Mouse (Mus musculus) heart, postnatal 36 days (tissue): ENCODE data around the gene Btnl6. TPM values are rescaled to one million over a fixed set of nuclear protein-coding genes. Genes with fewer than 3 reads are reported as not detected.
"Not testable (repeated sequence)": the region's sequence is repeated elsewhere in the genome, so short reads cannot be mapped to it uniquely, and the experiment has no call there.

Experiments
- DNase-seq, 2 experiments: peaks; one replicate each; pipeline ENCODE4 v3.0.0; 2021 to 2022
- intact Hi-C: fragments of 180-260 bp; cut with DNase I; formaldehyde crosslinking; loops from one replicate; pipeline ENCODE4 v1.15.1; 2025
- total RNA-seq, 2 experiments: library from RNA; stranded (reverse); gene quantifications; 2 replicates each; pipeline ENCODE4 v1.2.3; 2021

Btnl6 gene
- total RNA-seq, 2 experiments from 2014 or later: not detected

DNA sequence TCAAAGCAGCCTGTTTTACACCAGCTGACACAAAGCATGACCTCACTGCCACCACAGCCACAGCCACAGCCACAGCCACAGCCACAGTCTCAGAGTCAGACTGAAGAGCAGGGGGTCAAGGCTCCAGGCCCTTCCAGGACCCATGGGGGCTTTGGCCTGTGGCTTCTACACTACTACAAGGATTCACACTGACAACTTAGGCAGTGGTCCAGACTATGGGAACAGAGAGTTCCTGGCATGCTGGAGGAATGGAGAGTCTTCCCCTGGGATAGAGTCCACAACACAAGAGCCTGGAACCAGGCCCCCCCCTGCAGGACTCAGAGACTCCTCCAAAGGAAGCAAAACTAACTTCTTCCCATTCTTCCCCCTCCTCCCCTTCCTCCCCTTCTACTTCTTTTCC, 9.6 kb downstream of the Btnl6 start:
- intact Hi-C loops: no loop called here
- DNase-seq: no peak

DNA sequence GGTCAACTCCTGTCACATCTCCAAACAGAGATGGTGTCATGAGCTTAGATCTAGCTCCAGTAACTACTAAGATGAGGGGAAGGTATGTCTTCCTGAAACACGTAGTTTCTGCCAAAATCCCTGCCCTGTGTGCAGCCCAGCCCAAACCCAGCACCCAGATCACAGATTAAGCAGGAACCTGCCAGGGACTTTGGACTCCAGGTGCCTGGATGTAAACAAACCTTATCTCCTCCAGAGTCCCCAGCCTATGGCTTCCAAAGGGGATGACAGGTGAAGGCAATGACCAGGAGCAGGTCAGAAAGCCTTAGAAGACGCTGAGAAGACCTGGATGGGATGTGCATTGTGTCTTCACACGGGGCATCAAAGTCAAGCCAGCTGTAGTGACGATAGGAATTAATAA, 19.4 kb downstream of the Btnl6 start:
- intact Hi-C loops, DNase-seq: not testable (repeated sequence)

DNA sequence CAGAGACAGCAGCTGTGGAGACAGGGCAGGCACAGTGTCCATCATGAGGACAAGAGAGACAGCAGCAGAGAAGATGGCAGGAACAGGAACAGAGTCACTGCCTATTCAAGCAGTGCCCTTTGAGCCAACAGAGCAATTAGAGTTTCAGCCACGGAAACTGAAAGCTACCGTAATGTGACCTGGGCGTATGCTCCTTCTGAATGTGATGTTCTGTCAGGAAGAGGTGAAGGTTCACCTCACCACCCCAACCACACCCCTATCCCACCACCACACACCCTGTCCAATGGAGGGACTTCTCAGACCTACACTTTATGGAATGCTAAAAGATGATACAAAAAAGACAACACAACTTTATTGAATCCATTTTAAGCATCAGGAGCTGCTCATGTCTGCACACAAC, 19.8 kb downstream of the Btnl6 start:
- DNase-seq, intact Hi-C loops: not testable (repeated sequence)

DNA sequence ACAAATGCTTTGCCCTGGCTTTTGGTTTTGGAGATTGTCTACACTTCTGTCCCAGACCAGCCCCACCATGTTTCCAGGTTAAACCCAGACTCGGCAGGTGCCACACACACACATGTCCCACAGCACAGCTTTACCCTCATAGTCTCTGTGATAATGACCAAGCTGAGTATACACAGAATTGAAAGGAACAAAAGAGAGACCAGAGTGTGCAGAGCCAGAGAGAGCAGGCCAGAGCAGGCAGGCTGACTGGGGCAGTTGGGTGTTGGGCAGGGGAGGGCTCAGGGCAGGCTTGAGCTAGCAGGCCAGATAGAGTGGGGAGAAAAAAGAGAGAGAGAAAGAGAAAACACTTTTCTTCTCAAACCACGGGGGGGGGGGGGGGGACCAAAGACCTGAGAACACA, 20.6 kb downstream of the Btnl6 start:
- no peak for DNase-seq
- intact Hi-C loops: no loop called here

DNA sequence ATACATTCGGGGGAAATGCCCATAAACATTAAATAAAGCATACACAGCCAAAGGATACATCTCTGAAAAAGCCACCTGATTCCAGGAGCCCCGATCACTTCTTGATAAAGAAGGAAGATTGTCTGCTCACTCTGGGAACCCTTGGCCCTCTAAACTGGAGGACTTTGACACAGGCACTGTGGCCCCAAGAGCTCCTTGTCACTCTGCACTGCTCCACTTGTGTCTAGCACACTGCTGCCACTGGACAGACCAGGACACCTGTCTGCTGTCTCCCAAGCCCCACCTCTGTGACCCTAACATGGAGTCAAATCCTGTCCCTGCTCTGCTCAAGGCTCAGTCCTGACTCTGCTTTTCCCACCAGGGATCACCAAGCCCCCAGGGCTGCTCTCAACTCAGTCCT, 22.0 kb downstream of the Btnl6 start:
- intact Hi-C loops, DNase-seq: not testable (repeated sequence)

DNA sequence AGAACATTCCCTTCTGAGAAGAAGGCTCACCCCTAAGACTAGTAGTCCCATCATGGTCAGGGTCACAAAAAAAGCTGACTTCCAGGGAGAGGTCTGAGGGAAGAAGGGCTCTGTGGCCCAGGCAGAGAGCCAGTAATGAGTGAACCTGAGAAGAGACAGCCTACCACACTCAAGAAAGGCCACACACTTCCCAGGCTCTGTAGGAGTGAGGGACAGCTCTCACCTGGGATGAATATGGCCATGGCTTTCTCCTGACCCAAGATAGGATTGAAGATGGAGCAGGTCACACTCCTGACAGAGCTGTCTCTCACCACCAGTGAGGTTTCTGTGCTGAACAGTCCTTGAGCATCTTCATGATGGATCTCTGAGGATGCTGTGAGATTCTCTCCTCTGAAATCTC, 24.4 kb downstream of the Btnl6 start:
- intact Hi-C loops: no loop called here

DNA sequence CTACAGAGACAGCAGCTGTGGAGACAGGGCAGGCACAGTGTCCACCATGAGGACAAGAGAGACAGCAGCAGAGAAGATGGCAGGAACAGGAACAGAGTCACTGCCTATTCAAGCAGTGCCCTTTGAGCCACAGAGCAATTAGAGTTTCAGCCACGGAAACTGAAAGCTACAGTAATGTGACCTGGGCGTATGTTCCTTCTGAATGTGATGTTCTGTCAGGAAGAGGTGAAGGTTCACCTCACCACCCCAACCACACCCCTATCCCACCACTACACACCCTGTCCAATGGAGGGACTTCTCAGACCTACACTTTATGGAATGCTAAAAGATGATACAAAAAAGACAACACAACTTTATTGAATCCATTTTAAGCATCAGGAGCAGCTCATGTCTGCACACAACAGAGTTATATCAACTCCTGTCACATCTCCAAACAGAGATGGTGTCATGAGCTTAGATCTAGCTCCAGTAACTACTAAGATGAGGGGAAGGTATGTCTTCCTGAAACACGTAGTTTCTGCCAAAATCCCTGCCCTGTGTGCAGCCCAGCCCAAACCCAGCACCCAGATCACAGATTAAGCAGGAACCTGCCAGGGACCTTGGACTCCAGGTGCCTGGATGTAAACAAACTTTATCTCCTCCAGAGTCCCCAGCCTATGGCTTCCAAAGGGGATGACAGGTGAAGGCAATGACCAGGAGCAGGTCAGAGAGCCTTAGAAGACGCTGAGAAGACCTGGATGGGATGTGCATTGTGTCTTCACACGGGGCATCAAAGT, 39.7 kb downstream of the Btnl6 start, which contains the start of gene Btnl4:
Gene Btnl4 (minus strand): TSS at position 81 of the 776 bp plus-strand sequence.
- intact Hi-C loops: not testable (repeated sequence)

More for the DNA sequence above, 24.4 kb downstream of the Btnl6 start:
- DNase-seq: no peak

DNA sequence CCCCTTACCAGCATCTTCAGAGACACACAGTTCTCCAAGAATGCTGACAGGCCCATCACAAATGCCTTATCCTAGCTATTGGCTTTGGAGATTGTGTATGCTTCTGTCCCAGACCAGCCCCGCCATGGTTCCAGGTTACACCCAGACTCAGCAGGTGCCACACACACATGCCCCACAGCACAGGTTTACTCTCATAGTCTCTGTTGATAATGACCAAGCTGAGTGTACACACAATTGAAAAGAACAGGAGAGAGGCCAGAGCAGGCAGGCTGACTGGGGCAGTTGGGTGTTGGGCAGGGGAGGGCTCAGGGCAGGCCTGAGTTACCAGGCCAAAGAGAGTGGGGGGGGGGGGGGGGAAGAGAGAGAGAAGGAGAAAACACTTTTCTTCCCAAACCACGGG, 40.7 kb downstream of the Btnl6 start:
- intact Hi-C loops: no loop called here
- DNase-seq: no peak

More for the DNA sequence above, 39.7 kb downstream of the Btnl6 start, which contains the start of gene Btnl4:
- not testable (repeated sequence) for DNase-seq

DNA sequence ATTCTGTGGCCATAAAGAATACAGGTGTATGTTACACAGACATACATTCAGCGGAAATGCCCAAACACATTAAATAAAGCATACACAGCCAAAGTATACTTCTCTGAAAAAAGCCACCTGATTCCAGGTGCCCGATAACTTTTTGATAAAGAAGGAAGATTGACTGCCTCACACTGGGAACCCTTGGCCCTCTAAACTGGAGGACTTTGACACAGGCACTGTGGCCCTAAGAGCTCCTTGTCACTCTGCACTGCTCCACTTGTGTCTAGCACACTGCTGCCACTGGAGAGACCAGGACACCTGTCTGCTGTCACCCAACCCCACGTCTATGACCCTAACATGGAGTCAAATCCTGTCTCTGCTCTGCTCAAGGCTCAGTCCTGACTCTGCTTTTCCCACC, 42.1 kb downstream of the Btnl6 start:
- intact Hi-C loops: no loop called here
- DNase-seq: no peak

DNA sequence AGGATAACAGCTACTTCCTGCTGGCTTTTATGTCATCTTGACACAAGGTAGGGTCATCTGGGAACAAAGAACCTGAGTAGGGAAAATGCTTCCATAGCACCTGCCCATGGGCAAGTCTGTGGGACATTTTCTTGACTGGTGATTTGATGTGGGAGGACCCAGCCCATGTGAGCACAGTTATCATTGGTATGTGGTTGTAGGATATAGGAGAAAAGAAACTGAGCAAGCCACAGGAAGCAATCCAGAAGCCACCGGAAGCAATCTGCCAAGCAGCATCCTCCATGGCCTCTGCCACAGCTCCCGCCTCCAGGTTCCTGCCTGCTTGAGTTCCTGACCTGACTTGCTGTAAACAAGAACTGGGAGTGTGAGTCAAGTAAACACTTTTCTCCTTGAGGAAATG, 46.7 kb downstream of the Btnl6 start:
- intact Hi-C loops: no loop called here
- no peak for DNase-seq

DNA sequence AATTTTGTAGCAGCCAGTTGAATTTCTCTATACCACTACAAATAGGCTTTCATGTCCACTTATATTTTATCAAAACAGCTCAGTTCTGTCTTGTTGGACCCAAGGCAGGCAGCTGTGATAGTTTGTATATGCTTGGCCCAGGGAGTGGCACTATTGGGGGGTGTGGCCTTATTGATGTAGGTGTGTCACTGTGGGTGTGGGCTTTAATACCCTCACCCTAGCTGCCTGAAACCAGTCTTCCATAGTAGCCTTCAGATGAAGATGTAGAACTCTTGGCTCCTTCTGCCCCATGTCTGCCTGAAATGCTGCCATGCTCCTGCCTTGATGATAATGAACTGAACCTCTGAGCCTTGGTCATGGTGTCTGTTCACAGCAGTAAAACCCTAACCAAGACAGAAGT, 51.2 kb downstream of the Btnl6 start:
- DNase-seq, intact Hi-C loops: not testable (repeated sequence)

DNA sequence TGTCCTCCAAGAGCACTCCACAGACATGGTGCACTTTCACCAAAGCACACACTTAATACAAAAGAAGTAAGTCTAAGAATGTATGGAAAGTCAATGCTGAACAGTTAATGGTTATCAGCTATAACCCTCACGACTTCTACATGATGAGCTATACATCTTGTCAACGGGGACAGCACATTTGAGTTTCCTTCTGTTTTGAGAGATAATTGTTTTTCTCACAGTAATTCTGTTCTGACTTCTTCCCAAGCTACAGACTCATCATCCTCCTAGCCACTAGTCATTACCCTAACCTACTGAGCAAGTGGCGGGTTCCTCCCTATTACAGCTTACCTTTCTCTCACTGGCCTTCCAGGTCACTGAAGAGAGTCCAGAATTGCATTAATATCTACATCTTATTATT, 57.9 kb downstream of the Btnl6 start:
- no peak for DNase-seq
- intact Hi-C loops: no loop called here

Other genes with a start within 250 kb of the Btnl6 start
- 10 to 100 TPM; 21.8 to 44.6 TPM for gene H2-Aa, start 229.5 kb downstream of the Btnl6 start, total RNA-seq
- gene H2-Eb1, start 211.5 kb downstream of the Btnl6 start, total RNA-seq: 10 to 100 TPM; 20.6 to 43.5 TPM
- gene H2-Eb2, start 191.7 kb downstream of the Btnl6 start, total RNA-seq: not detected
- gene Btnl2, start 162.5 kb downstream of the Btnl6 start, total RNA-seq: under 1 TPM; 0.58 to 0.92 TPM
- not detected for gene Btnl1, start 140.2 kb downstream of the Btnl6 start, total RNA-seq
- not detected for gene BC051142, start 118.5 kb downstream of the Btnl6 start, total RNA-seq
- not detected for gene Btnl4, start 40.0 kb downstream of the Btnl6 start, total RNA-seq
- gene Notch4, start 46.9 kb upstream of the Btnl6 start, total RNA-seq: 10 to 100 TPM; 33.0 to 48.6 TPM
- 1 to 10 TPM; 4.7 to 4.8 TPM for gene Gpsm3, start 72.5 kb upstream of the Btnl6 start, total RNA-seq
- gene Pbx2, start 73.9 kb upstream of the Btnl6 start, total RNA-seq: 10 to 100 TPM; 18.0 to 19.6 TPM
- under 1 TPM; 0.24 to 0.47 TPM for gene Ager, start 80.5 kb upstream of the Btnl6 start, total RNA-seq
- gene Rnf5, start 86.3 kb upstream of the Btnl6 start, total RNA-seq: 10 to 100 TPM; 35.7 to 37.1 TPM
- gene Agpat1, start 86.9 kb upstream of the Btnl6 start, total RNA-seq: 10 to 100 TPM; 61.2 to 70.5 TPM
- gene Egfl8, start 98.6 kb upstream of the Btnl6 start, total RNA-seq: 1 to 10 TPM; 1.5 to 2.5 TPM
- gene Ppt2, start 111.2 kb upstream of the Btnl6 start, total RNA-seq: 10 to 100 TPM; 54.4 to 55.5 TPM
- 1 to 10 TPM; 1.4 to 1.7 TPM for gene Prrt1, start 112.2 kb upstream of the Btnl6 start, total RNA-seq
- gene Fkbpl, start 127.4 kb upstream of the Btnl6 start, total RNA-seq: 1 to 10 TPM; 6.9 to 9.9 TPM
- 10 to 100 TPM; 15.3 to 16.1 TPM for gene Atf6b, start 129.8 kb upstream of the Btnl6 start, total RNA-seq
- 10 to 100 TPM; 35.6 to 39.7 TPM for gene Tnxb, start 153.2 kb upstream of the Btnl6 start, total RNA-seq
- 10 to 100 TPM; 22.8 to 24.7 TPM for gene C4b, start 226.5 kb upstream of the Btnl6 start, total RNA-seq